Mouse (Mus musculus) CD8-positive naive resting alpha-beta T cell, adult 2 months (primary cell): ENCODE measurements around the gene Fam50b.
A peak's percentile ranks its signal among the peaks of the same experiment; 100 is the strongest.

Experiments
- DNase-seq, 2 experiments: peaks; one replicate each; pipeline ENCODE4 v3.0.0; 2022; ENCODE audit warnings: low read depth in 2 of 2, low spot score in 2 of 2

Gene Fam50b

DNA sequence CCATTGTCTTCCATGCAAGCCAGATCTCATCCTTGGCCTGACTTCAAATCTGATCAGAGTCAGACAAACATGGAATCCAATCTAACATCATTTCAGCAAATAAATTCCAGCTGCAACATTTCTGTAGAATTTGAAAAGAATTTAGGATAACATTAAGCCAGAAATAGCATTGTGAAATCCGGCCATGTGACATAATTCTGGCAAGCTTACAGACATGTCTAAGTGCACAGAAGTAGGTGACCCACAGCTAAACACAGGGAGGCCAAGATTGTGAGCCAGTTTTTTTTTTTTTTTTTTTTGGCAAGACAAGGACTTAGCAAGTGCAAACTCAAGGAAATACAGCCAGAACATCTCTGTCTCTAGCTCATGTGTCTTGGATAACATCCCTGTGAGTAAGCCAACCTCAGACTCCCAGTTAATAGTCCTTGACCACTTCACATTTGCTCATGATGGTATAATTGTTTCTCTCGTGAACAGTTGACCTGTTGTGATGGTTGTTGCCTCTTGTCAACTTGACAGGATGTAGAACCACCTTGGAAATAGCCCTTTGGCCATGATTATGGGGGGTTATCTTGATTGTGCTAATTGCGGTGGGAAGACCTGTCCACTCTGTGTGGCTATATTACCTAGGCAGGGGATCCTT is 54.6 kb downstream of the Fam50b start:
- no peak for DNase-seq

DNA sequence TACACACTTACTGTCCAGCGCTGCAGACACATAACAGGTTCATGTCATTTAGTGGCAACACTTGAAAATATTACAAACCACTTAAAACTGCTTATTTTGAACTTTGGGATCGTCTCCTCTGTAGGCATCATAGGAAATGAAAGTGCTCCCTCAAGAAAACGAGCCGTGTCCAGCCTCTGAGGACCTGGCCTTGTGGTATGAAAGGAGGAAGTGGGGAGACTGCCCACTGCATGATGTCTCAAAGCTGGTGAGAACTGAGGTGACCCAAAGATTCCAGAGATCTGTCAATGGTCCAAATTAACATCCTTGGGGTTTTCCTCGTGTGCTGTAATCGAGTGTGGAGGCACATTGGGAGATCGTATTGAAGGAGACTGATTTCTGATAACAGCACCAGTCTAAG is 58.4 kb downstream of the Fam50b start:
- no peak for DNase-seq

DNA sequence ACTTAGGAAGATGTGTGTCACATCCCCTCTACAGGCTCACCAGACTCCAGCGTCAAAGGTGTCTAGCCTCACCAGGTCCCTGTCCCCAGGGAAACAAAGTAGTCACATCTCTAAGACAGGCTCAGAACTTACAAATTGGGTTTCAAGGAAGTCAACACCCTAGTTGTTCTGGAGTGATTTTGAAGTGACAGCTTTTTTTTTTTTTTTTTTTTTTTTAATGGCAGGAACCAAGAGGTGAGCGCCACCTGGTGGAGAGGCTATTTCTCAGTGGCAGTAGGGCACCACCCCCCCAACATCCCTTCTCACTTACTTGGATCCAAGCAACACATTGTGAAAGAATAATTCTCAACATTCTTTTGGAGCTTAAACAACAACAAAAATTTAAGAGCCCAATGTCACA is 59.2 kb downstream of the Fam50b start:
- DNase-seq = peak in 1 of 2 experiments; percentile 20

DNA sequence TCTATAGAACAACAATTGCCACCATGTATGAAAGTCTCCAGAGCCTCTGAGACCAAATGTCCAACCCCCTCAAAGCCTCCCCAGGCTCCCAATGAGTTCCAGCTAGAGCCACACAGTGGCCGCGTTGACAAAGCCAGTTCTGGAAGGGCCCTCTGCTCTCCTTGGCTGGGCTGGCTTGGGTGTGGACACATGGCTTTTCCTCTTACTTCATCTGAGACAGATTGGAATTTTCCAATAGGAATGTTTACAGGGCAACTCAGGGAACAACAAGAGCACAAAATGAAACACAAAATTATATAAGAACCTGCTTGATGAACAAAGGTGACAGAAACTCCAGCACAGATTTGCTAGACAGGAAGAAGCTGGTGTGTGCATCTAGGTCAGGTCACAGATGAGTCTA is 59.8 kb downstream of the Fam50b start:
- no peak for DNase-seq
